Mouse (Mus musculus) neutrophil, adult 5-6 weeks (primary cell): ENCODE measurements around the gene Sapcd1. TPM values are rescaled to one million over a fixed set of nuclear protein-coding genes. Genes with fewer than 3 reads are reported as not detected.
"Not testable (repeated sequence)": the region's sequence is repeated elsewhere in the genome, so short reads cannot be mapped to it uniquely, and the experiment has no call there.

ENCODE experiments used
- ATAC-seq: fragments of 151-379, 151-347 bp; 2 replicates; pipeline ENCODE4 v1.8.0; 2017; ENCODE audit warnings: mild to moderate bottlenecking, moderate TSS enrichment; ENCODE audit not compliant: insufficient number of reproducible peaks, poor library complexity, low FRiP score, severe bottlenecking; ENCODE audit errors: extremely low read depth
- total RNA-seq: library from RNA; stranded (forward); fragments of 200-1000 nt; gene quantifications from 2 replicates; pipeline ENCODE4 v1.2.3, GENCODE M21; 2017

Sapcd1 gene
- total RNA-seq, 1 experiment from 2014 or later, result 2.6 TPM

DNA sequence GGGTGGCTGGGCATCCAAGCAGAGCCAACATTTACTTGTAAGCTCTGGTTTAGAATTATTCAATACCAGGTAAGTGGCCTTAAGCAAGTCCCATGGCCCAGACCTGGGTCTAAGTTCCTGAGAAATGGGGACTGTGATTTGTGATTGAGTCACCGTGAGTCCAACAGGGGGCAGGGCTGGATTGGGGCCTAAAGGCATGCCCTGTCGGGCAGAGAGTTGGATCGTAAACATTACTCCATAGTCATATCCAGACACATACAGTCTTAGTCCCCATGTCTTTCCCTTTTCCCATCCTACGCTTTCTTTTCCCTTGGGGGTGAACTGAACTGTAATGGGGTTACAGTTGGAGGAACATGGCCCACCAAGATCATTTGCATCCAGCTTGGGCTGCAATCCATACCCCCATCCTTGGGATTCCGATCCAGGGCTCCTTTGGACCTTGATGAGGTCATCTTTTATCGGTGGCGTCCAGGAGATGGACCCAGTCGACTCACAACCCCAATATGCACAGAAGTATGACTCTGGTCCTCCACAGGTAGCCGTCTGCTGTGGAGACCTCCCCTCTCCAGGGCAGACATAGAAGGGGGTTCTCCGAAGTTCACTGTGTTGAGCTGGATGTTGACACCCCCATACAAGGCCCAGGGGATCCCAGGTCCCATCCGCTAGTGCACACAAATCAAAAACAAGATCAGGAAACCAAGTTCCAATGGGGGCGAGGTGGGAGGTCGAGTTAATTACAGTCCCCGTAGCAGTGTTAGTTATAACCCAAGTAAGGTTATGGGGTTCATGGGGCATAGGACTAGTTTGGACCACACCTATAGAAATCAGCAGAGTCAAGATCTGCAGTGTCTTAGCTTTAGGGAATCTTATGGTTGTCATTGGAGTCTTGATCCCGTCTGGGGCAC, 29.0 kb downstream of the Sapcd1 start:
- no peak for ATAC-seq

DNA sequence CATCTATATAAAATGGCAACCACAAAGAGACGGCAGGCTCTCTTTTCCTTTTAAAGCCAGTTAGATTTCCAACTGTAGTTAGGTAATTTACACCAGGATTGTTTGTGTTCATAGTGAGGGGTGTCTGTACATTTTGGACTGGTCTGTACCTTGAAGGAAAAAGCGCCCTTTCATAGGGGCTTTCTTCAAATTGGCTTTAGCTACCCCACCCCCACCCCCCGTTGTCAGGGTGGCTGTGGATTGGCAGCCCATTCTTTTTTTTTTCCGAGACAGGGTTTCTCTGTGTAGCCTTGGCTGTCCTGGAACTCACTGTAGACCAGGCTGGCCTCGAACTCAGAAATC, 30.7 kb downstream of the Sapcd1 start:
- no peak for ATAC-seq

DNA sequence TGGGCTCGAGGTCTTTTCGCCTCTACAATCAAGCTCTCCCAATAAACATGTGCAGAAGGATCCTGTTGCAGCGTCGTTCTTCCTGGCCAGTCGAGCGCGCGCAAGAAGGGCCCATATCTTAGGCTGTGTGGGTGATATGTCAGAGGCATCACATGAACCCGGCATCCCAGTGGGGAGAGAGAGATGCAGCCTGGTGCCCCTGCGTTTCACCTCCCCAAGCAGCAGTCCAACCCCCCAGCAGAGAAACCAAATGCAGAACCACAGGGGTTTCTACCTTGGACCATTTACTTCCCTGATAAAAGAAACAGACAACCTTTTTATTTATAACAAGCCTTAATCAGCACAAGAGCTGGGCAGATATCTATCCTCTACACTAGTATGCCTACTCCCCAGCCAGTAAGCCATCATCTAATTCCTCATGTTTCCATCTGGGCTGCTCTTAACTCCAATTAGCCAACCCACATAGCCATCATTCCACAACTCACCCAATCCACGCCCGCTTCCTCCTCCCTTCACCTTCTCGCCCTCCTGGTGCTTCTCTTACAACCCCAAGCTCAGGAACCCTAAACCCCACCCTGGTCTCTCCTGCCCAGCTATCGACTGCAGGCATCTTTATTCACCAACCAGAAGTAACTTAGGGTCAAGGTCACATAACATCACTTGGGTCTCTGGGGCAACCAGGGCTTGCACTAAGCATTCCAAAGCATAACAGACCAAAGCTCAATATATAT, 31.2 kb downstream of the Sapcd1 start:
- no peak for ATAC-seq

DNA sequence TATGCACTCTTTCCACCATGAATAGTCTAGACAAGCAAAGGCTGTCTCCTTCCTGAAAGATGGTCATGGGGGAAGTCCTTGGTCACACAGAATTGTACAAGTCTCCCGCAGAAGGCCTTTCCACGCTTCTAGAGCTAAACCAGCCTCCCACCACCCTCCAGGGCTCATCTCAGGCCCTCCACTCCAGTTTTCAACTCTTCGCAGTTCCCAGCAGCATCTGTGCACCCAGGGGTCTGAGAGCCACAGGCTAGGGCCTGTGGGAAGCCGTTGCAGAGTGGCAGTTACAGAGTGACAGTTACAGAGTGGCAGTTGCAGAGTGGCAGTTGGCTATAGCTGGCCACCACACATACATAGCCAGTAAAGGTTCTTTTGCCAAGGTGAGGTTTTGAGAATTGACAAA, 31.9 kb downstream of the Sapcd1 start:
- not testable (repeated sequence) for ATAC-seq

DNA sequence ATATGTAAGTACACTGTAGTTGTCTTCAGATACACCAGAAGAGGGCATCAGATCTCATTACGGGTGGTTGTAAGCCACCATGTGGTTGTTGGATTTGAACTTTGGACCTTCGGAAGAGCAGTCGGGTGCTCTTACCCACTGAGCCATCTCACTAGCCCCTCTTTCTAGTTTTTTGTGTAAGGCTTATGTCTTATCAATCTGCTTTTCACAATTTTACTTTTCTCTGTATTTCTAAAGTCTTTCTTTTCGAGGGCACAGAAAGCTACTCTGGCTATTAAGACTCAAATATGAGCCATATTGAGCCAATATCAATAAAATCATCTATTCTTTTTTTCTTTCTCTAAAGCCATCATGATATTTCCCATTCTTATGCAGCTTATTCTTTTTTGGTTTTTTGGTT, 32.6 kb downstream of the Sapcd1 start:
- not testable (repeated sequence) for ATAC-seq

DNA sequence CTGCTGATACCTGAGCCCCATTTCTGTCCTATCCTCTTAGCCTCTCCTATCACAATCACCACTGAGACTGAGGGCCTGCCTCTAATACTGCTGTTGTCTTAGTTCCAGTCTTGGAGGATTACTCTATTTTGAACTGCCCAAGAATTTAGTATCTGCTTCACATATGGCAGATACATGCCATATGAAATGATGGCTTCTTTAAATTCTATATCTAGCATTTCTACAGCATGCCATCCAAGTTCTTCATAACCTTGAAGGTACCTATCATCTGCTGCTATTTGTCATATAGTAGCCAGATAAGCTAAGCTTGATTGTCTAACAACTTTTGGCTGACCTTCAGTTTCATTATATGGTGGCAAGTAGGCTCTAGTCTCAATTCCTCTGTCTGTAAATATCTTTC, 33.1 kb downstream of the Sapcd1 start:
- no peak for ATAC-seq

DNA sequence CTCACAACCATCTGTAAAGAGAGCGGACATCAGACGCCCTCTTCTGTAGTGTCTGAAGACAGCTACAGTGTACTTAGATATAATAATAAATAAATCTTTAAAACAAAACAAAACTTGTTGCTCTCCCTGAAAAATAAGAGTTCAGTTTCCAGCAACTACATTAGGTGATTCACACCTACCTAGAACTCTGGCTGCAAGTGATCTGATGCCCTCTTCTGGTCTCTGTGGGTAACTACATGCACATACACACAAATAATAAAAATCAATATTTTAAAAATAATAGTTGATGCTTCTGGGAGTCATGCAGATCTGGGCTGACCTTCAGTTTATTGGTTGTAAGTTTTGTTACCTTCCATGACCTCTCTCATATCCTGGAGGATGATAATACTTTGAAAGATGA, 43.6 kb downstream of the Sapcd1 start:
- ATAC-seq, result peak; percentile 61

DNA sequence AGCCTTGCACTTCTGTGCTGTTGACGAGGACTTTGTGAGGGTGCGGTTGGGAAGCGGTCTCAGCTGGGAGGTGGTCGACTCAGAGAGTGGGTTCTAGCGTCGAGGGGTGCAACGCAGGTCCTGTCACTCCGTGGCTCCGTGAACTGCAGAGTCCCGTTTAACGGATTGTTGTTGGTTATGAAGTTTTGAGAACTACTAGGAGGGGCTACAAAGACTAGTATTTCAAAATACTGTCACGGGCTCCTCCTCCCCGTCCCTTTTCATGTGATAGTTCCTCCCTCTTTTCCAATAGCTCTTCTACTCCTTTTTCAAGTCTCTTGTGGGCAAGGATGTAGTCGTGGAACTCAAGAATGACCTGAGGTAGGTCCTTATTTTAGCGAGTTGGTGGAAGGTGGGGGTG, 45.5 kb downstream of the Sapcd1 start:
- no peak for ATAC-seq

DNA sequence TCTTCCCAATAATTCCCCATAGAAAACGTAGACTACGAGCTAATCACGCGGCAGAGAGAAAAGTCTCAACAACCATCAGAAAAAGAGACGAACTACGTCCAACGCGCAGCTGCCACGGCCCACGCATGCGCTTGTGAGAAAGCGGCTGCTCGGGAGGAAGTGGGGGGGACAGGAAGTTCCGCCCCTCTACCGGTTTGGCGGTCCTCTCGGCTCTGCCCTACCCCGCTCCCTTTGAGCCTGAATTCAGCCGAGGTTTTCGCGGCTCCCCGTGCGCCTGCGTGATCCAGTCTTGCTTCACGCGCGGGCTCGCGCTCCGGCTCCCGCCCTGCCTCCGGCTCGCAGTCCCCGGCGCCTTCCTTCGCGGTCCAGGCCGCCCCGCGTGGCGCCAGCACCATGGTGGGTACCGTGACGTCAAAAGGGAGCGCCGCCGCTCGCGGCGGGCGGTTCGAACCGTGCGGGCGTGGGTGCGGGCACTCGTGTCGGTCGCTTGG, 46.1 kb downstream of the Sapcd1 start, which contains the start of gene Lsm2:
Gene Lsm2 (plus strand): TSS at position 173 of the 491 bp plus-strand sequence.
- ATAC-seq, result peak; percentile 84

DNA sequence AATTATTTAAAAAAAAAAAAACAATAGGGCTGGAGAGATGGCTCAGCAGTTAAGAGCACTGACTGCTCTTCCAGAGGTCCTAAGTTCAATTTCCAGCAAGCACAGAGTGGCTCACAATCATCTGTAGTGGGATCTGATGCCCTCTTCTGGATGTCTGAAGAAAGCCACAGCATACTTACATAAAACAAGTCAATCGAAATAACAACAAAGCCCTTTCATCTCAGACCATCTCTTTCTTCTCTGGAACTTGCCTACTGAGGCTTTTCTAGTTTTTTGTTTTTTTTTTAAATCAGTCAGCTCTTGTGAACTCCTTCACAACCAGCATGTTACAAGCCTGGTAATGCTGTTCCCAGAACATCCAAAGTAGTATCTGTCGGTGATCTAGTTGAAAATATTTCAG, 47.2 kb downstream of the Sapcd1 start:
- ATAC-seq, result no peak

DNA sequence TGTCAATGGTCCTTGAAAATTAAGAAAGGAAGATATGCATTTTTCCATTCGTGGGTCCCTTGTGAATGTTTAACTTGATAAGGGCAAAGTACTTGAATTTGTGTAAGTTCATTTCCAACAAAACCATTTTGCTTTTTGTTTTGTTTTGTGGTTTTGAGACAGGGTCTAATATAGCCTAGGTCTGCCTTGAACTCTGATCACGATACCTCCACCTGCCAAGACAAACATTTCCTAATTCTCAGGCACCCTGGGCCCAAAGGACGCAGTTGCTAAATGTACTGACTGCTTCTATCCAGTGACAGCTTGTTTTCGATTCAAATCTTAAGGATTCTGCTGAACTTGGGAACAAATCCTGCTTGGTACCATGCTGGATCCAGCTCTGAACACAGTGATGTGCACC, 48.2 kb downstream of the Sapcd1 start:
- no peak for ATAC-seq

DNA sequence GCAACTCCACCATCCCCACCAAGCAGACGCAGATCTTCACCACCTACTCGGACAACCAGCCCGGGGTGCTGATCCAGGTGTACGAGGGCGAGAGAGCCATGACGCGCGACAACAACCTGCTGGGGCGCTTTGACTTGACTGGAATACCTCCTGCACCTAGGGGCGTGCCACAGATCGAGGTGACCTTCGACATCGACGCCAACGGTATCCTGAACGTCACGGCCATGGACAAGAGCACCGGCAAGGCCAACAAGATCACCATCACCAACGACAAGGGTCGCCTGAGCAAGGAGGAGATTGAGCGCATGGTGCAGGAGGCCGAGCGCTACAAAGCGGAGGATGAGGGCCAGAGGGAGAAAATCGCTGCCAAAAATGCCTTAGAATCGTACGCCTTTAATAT, 49.6 kb downstream of the Sapcd1 start:
- no peak for ATAC-seq

DNA sequence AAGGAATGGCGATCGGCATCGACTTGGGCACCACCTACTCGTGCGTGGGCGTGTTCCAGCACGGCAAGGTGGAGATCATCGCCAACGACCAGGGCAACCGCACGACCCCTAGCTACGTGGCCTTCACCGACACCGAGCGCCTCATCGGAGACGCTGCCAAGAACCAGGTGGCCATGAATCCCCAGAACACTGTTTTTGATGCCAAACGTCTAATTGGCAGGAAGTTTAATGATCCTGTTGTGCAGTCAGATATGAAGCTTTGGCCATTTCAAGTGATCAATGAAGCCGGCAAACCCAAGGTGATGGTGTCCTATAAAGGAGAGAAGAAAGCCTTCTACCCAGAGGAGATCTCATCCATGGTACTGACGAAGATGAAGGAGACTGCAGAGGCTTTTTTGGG, 50.8 kb downstream of the Sapcd1 start:
- ATAC-seq, result no peak

Other genes with a start within 250 kb of the Sapcd1 start
- not detected in 2 replicates for gene Cyp21a1, start 223.5 kb downstream of the Sapcd1 start, total RNA-seq
- gene Stk19, start 191.1 kb downstream of the Sapcd1 start, total RNA-seq, result 23.5 and 39.9 TPM in 2 replicates
- gene Dxo, start 191.0 kb downstream of the Sapcd1 start, total RNA-seq, result 36.1 and 45.8 TPM in 2 replicates
- 79.7 and 92.2 TPM in 2 replicates for gene Skiv2l, start 177.8 kb downstream of the Sapcd1 start, total RNA-seq
- gene Nelfe, start 177.6 kb downstream of the Sapcd1 start, total RNA-seq, result 22.6 and 36.0 TPM in 2 replicates
- 0.58 and 0.98 TPM in 2 replicates for gene Cfb, start 165.5 kb downstream of the Sapcd1 start, total RNA-seq
- 2.8 and 3.8 TPM in 2 replicates for gene Zbtb12, start 148.5 kb downstream of the Sapcd1 start, total RNA-seq
- gene Gm20547, start 146.0 kb downstream of the Sapcd1 start, total RNA-seq, result not detected in 2 replicates
- gene C2, start 129.8 kb downstream of the Sapcd1 start, total RNA-seq, result not detected in 2 replicates
- gene Ehmt2, start 129.5 kb downstream of the Sapcd1 start, total RNA-seq, result 87.4 and 99.7 TPM in 2 replicates
- gene Slc44a4, start 113.5 kb downstream of the Sapcd1 start, total RNA-seq, result 0.98 and 1.4 TPM in 2 replicates
- 66.7 and 66.9 TPM in 2 replicates for gene Neu1, start 96.8 kb downstream of the Sapcd1 start, total RNA-seq
- gene Hspa1b, start 68.8 kb downstream of the Sapcd1 start, total RNA-seq, result 5.9 and 8.0 TPM in 2 replicates
- gene Gm20481, start 58.1 kb downstream of the Sapcd1 start, total RNA-seq, result not detected in 2 replicates
- gene Hspa1a, start 55.9 kb downstream of the Sapcd1 start, total RNA-seq, result 5.6 and 6.4 TPM in 2 replicates
- gene Hspa1l, start 55.3 kb downstream of the Sapcd1 start, total RNA-seq, result not detected in 2 replicates
- 10.1 and 11.4 TPM in 2 replicates for gene Lsm2, start 46.2 kb downstream of the Sapcd1 start, total RNA-seq
- gene Vars, start 27.0 kb downstream of the Sapcd1 start, total RNA-seq, result 243 and 266 TPM in 2 replicates
- gene Vwa7, start 11.4 kb downstream of the Sapcd1 start, total RNA-seq, result 0.61 and 1.2 TPM in 2 replicates
- 4.7 and 7.0 TPM in 2 replicates for gene Msh5, start 18.7 kb upstream of the Sapcd1 start, total RNA-seq
- 394 and 439 TPM in 2 replicates for gene Clic1, start 21.9 kb upstream of the Sapcd1 start, total RNA-seq
- 4.5 and 8.1 TPM in 2 replicates for gene Ddah2, start 31.0 kb upstream of the Sapcd1 start, total RNA-seq
- gene Ly6g6c, start 37.4 kb upstream of the Sapcd1 start, total RNA-seq, result 0.49 TPM in 1 of 2 replicates, not detected in the other
- 1.5 and 2.1 TPM in 2 replicates for gene Mpig6b, start 38.2 kb upstream of the Sapcd1 start, total RNA-seq
- gene Ly6g6e, start 48.9 kb upstream of the Sapcd1 start, total RNA-seq, result not detected in 2 replicates
- gene Ly6g6d, start 50.0 kb upstream of the Sapcd1 start, total RNA-seq, result not detected in 2 replicates
- gene Ly6g6f, start 57.6 kb upstream of the Sapcd1 start, total RNA-seq, result 0.49 TPM in 1 of 2 replicates, not detected in the other
- 33.2 and 43.8 TPM in 2 replicates for gene Abhd16a, start 61.2 kb upstream of the Sapcd1 start, total RNA-seq
- not detected in 2 replicates for gene Ly6g5c, start 80.3 kb upstream of the Sapcd1 start, total RNA-seq
- gene Ly6g5b, start 87.4 kb upstream of the Sapcd1 start, total RNA-seq, result 0.58 and 1.5 TPM in 2 replicates
- gene Gpank1, start 93.4 kb upstream of the Sapcd1 start, total RNA-seq, result 73.7 and 74.5 TPM in 2 replicates
- 214 and 240 TPM in 2 replicates for gene Csnk2b, start 94.0 kb upstream of the Sapcd1 start, total RNA-seq
- 36.5 and 48.5 TPM in 2 replicates for gene D17H6S53E, start 98.4 kb upstream of the Sapcd1 start, total RNA-seq
- gene Apom, start 104.0 kb upstream of the Sapcd1 start, total RNA-seq, result 0.58 TPM in 1 of 2 replicates, not detected in the other
- gene Bag6, start 107.2 kb upstream of the Sapcd1 start, total RNA-seq, result 159 and 160 TPM in 2 replicates
- gene Prrc2a, start 136.9 kb upstream of the Sapcd1 start, total RNA-seq, result 73.3 and 76.1 TPM in 2 replicates
- gene Aif1, start 148.1 kb upstream of the Sapcd1 start, total RNA-seq, result 5.3 and 8.0 TPM in 2 replicates
- 534 and 685 TPM in 2 replicates for gene Lst1, start 160.4 kb upstream of the Sapcd1 start, total RNA-seq
- gene Ltb, start 166.4 kb upstream of the Sapcd1 start, total RNA-seq, result 212 and 285 TPM in 2 replicates
- gene Tnf, start 174.0 kb upstream of the Sapcd1 start, total RNA-seq, result 16.4 and 18.2 TPM in 2 replicates
- 6.6 and 9.9 TPM in 2 replicates for gene Lta, start 177.3 kb upstream of the Sapcd1 start, total RNA-seq
- 2.1 TPM in 1 of 2 replicates, not detected in the other for gene Gm16181, start 192.8 kb upstream of the Sapcd1 start, total RNA-seq
- gene Atp6v1g2, start 205.6 kb upstream of the Sapcd1 start, total RNA-seq, result 5.0 and 6.5 TPM in 2 replicates
- gene Nfkbil1, start 207.8 kb upstream of the Sapcd1 start, total RNA-seq, result 10.8 and 11.3 TPM in 2 replicates
- 156 and 158 TPM in 2 replicates for gene Ddx39b, start 213.7 kb upstream of the Sapcd1 start, total RNA-seq
- 2,114 and 2,381 TPM in 2 replicates for gene H2-D1, start 234.7 kb upstream of the Sapcd1 start, total RNA-seq